Mouse (Mus musculus): ENCODE data around the gene Appl2. TPM values are rescaled to one million over a fixed set of nuclear protein-coding genes. Genes with fewer than 3 reads are reported as not detected.

The Appl2 gene
- polyA plus RNA-seq, 1 experiment from 2014 or later: 32.4 TPM

DNA sequence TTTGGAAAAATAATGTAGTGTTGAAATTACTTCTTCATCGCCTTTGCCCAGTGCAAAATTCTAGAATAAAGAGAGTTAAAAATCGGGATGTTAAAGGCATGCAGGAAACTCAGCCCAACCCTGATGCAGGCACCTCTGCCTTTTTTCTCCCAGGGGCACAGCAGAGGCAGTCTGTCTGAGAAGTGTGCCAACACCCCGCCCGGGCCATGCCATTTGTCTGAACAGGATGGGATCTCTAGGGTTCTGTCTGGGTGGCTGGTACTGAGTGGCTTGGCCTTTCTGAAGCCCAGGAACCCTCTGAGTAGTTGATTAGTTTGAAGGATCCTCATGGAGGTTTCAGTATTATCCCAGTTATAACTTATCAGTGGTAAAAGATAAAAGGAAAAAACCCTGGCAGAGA is 20.3 kb downstream of the Appl2 start:
- H3K4me1 ChIP-seq (replicated peaks; ENCODE audit: insufficient read depth, low read length): no peaks in the 10 kb centered on the region
- peaks cover 8% of the 10 kb centered on the region; the same call in 1 of the 2 replicates for H3K36me3 ChIP-seq (ENCODE audit: insufficient read depth, low read length)
- DNase-seq (ENCODE audit: low spot score): no peak
- no peak for ATAC-seq (replicated peaks; ENCODE audit: low FRiP score, low read depth)
- no peak overlapping the region for H3K4me2 ChIP-seq (ENCODE audit: low read length)
- H3K9ac ChIP-seq (ENCODE audit: low read depth, low read length): no peak overlapping the region
- H3K9me3 ChIP-seq (replicated peaks; ENCODE audit: low read length): no peaks in the 10 kb centered on the region
- H3K27ac ChIP-seq: no peak overlapping the region
- 91% methylated on average over 4 of the region's 4 CpGs for WGBS
- no peak overlapping the region for H3K4me3 ChIP-seq (replicated peaks; ENCODE audit: low read depth, low read length)
- no peaks in the 10 kb centered on the region for H3K27me3 ChIP-seq (ENCODE audit: insufficient read depth, low read length)
- TF ChIP-seq CTCF (IDR thresholded peaks at IDR 0.05; ENCODE audit: low read depth): no peak

DNA sequence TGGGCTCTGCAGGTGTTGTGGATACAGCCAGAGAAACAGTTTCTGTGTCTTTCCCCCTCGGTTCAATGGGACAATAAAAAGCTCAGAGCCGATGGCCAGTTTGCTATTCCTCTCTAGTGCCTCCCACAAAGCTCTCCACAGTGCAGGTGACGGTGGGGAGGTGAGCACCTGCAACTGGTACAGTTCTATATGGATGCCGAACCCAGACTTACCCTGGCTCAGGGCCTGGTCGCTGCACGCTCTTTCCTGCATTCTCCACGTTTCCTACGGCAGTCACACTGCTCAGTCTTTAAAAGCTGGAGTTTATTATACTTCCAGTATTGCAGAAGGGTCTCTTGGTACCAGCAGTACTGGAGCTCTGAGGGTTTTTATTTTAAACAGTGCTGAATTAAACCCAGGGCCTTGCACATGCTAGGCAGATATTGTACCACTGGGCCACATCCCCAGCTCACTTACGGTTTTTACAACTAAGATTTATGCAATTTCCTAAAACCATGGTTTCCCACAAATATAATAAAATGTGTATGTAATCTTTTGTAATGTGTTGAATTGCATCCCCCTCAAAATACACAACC is 21.3 kb downstream of the Appl2 start:
- WGBS: 90% methylated on average over 9 of the region's 9 CpGs

GRCm38 (mm10) chr10:83624841-83625240 is 23.7 kb downstream of the Appl2 start:
- H3K9me3 ChIP-seq (replicated peaks; ENCODE audit: low read length): no peaks in the 10 kb centered on the region
- ATAC-seq (replicated peaks; ENCODE audit: low FRiP score, low read depth) (no peak), DNase-seq (ENCODE audit: low spot score) (no peak)
- 94% methylated on average over 12 of the region's 12 CpGs for WGBS
- H3K4me1 ChIP-seq (replicated peaks; ENCODE audit: insufficient read depth, low read length): no peaks in the 10 kb centered on the region
- no peak overlapping the region for H3K9ac ChIP-seq (ENCODE audit: low read depth, low read length)
- no peak overlapping the region for H3K27ac ChIP-seq
- H3K4me3 ChIP-seq (replicated peaks; ENCODE audit: low read depth, low read length): no peak overlapping the region
- H3K36me3 ChIP-seq (ENCODE audit: insufficient read depth, low read length): peaks cover 13% of the 10 kb centered on the region
- no peaks in the 10 kb centered on the region for H3K27me3 ChIP-seq (ENCODE audit: insufficient read depth, low read length)
- H3K4me2 ChIP-seq (ENCODE audit: low read length): no peak overlapping the region
- TF ChIP-seq CTCF (IDR thresholded peaks at IDR 0.05; ENCODE audit: low read depth): no peak

More for the DNA sequence above, 21.3 kb downstream of the Appl2 start:
- DNase-seq (ENCODE audit: low spot score) (no peak), ATAC-seq (replicated peaks; ENCODE audit: low FRiP score, low read depth) (no peak)
- Histone ChIP-seq H3K4me1 (replicated peaks; ENCODE audit: insufficient read depth, low read length) (no peaks in the 10 kb centered on the region), H3K9me3 (replicated peaks; ENCODE audit: low read length) (no peaks in the 10 kb centered on the region), H3K4me3 (replicated peaks; ENCODE audit: low read depth, low read length) (no peak overlapping the region), H3K4me2 (ENCODE audit: low read length) (no peak overlapping the region), H3K9ac (ENCODE audit: low read depth, low read length) (no peak overlapping the region), H3K27me3 (ENCODE audit: insufficient read depth, low read length) (no peaks in the 10 kb centered on the region), H3K27ac (no peak overlapping the region), H3K36me3 (ENCODE audit: insufficient read depth, low read length) (peaks cover 8% of the 10 kb centered on the region; the same call in 1 of the 2 replicates)
- no peak for TF ChIP-seq CTCF (IDR thresholded peaks at IDR 0.05; ENCODE audit: low read depth)

DNA sequence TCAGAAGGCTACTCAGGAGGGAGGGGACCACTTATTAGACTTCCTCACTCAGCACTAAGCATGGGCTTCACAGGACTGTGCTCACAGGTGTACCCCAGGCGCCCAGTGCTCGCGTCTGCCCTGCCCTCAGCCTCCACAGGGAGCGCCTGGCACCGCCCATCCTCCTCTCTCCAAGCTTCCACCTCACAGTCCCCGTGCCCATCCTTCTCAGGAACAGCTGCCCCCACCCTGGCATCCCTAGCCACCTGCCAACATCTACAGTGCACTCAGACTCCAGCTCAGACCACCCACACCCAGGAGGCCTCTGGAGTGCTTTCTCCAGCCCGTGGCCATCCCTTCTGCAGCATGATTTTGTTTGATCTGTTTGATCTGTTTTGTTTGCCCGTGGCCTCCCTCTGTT is 24.5 kb downstream of the Appl2 start:
- DNase-seq (ENCODE audit: low spot score) (no peak), ATAC-seq (replicated peaks; ENCODE audit: low FRiP score, low read depth) (no peak)
- TF ChIP-seq CTCF (IDR thresholded peaks at IDR 0.05; ENCODE audit: low read depth): no peak
- Histone ChIP-seq H3K4me3 (replicated peaks; ENCODE audit: low read depth, low read length) (no peak overlapping the region), H3K4me1 (replicated peaks; ENCODE audit: insufficient read depth, low read length) (no peaks in the 10 kb centered on the region), H3K4me2 (ENCODE audit: low read length) (no peak overlapping the region), H3K9ac (ENCODE audit: low read depth, low read length) (no peak overlapping the region), H3K9me3 (replicated peaks; ENCODE audit: low read length) (no peaks in the 10 kb centered on the region), H3K27ac (no peak overlapping the region), H3K27me3 (ENCODE audit: insufficient read depth, low read length) (no peaks in the 10 kb centered on the region), H3K36me3 (ENCODE audit: insufficient read depth, low read length) (peaks cover 13% of the 10 kb centered on the region)
- WGBS: 82% methylated on average over 8 of the region's 8 CpGs

DNA sequence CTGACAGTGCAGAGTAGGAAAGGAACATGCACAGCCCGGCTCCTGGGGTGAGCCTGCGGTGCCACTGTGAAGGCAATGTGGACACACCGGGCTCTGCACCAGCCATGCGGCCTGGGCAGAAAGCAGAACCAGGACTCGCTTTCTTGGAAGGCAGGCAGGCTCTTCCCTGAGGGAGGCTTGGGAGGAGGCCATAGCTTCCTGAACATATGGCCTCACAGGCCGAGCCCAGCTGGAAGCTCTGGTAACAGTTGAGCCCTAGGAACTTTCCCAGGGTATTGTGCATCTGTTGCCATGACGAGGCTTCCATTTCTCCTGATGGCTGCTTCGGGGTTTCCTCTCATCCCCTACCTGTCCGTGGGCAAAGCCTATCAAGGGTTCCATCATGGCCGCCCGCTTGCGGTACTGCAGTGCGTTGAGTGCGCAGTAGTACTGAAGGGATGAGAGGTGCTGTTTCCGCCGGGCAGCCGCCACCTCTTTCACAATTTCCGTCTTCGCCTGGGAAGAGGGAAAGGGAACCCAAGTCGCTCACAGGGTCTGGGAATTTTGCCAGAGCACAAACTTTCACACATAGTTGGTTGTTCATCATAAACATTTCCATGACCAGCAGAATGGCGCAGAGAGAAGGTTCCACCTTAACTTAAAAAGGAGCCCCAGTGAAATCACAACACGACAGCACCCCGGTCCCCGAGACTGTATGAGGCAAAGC is 28.0 kb downstream of the Appl2 start:
- no peaks in the 10 kb centered on the region for H3K4me1 ChIP-seq (replicated peaks; ENCODE audit: insufficient read depth, low read length)
- H3K36me3 ChIP-seq (ENCODE audit: insufficient read depth, low read length): peaks cover 13% of the 10 kb centered on the region
- DNase-seq (ENCODE audit: low spot score) (no peak), ATAC-seq (replicated peaks; ENCODE audit: low FRiP score, low read depth) (no peak)
- WGBS: 93% methylated on average over 24 of the region's 24 CpGs
- no peak overlapping the region for H3K27ac ChIP-seq
- H3K9ac ChIP-seq (ENCODE audit: low read depth, low read length): no peak overlapping the region
- H3K4me2 ChIP-seq (ENCODE audit: low read length): no peak overlapping the region
- H3K27me3 ChIP-seq (ENCODE audit: insufficient read depth, low read length): no peaks in the 10 kb centered on the region
- no peak overlapping the region for H3K4me3 ChIP-seq (replicated peaks; ENCODE audit: low read depth, low read length)
- H3K9me3 ChIP-seq (replicated peaks; ENCODE audit: low read length): no peaks in the 10 kb centered on the region
- no peak for TF ChIP-seq CTCF (IDR thresholded peaks at IDR 0.05; ENCODE audit: low read depth)

GRCm38 (mm10) chr10:83618819-83619440 is 29.6 kb downstream of the Appl2 start:
- no peak overlapping the region for H3K4me2 ChIP-seq (ENCODE audit: low read length)
- H3K36me3 ChIP-seq (ENCODE audit: insufficient read depth, low read length): peaks cover 5% of the 10 kb centered on the region; the same call in 1 of the 2 replicates
- 76% methylated on average over 12 of the region's 12 CpGs for WGBS
- TF ChIP-seq CTCF (IDR thresholded peaks at IDR 0.05; ENCODE audit: low read depth): no peak
- H3K9ac ChIP-seq (ENCODE audit: low read depth, low read length): no peak overlapping the region
- H3K4me1 ChIP-seq (replicated peaks; ENCODE audit: insufficient read depth, low read length): no peaks in the 10 kb centered on the region
- no peaks in the 10 kb centered on the region for H3K9me3 ChIP-seq (replicated peaks; ENCODE audit: low read length)
- no peak overlapping the region for H3K4me3 ChIP-seq (replicated peaks; ENCODE audit: low read depth, low read length)
- H3K27ac ChIP-seq: no peak overlapping the region
- no peaks in the 10 kb centered on the region for H3K27me3 ChIP-seq (ENCODE audit: insufficient read depth, low read length)
- ATAC-seq (replicated peaks; ENCODE audit: low FRiP score, low read depth) (no peak), DNase-seq (ENCODE audit: low spot score) (no peak)
